Mouse (Mus musculus): ENCODE data around the gene Klk4. TPM values are rescaled to one million over a fixed set of nuclear protein-coding genes. Genes with fewer than 3 reads are reported as not detected.

Klk4 gene
- polyA plus RNA-seq, 2 experiments from 2014 or later, result not detected

DNA sequence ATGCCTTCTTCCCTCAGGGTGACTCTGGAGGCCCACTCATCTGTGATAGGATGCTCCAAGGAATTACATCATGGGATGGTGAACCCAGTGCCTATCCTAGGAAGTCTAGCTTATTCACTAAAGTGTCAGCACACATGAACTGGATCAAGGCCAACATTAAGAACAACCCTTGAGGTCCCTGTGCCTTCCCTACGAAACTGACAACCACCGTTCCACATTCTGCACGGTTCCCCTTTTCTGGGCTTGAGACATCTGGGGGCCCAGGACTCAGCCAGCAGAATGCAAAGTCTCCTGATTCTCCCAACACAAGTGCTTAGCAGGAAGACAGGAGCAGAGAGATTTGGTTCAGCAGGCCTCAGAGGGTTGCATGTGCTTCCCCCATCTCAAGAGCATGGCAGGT, 39.6 kb downstream of the Klk4 start:
- no peak for ATAC-seq

- no peak for ATAC-seq
Measured at GRCm38 (mm10) chr7:43921087-43921486, 40.1 kb downstream of the Klk4 start.

DNA sequence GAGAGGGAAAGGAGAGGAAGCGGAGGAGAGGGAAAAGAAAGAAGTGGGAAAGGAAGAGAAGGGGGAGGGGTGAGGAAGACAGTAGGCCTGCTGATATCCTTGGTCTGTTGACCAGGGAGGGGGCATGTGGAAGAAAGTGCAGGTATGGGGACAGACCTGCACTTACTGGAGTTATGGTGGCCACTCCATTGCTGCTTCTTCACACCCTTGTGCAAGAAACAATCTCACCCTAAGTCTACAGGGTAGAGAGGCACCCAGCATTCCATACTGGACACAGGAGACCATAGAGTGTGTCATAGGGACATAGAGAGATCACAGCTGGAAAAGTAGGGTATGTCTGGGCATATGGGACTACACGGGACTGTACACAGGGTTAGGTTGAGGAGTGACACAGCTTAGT, 41.0 kb downstream of the Klk4 start:
- no peak for ATAC-seq

DNA sequence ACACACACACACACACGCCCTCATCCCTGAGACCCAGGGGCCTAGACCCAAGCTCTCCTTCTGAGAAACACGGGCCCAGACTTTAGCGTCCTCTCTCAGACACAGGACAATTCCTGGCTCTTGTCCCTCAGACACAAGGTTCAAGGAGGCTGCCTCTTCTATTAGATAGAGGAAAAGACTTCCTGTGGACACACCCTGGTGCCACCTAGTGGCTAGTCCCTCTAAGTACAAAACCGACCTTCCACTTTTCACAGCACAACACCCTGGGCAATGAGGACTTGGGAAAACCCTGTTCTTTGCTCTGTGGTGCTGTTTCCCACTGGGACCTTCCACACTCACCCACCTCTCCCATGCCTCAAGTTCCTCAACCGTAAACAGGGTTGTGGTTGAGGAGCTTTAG, 45.0 kb downstream of the Klk4 start:
- no peak for ATAC-seq

- no peak for ATAC-seq
Measured at GRCm38 (mm10) chr7:43928521-43928920, 47.6 kb downstream of the Klk4 start.

- ATAC-seq, result no peak
Measured at GRCm38 (mm10) chr7:43932337-43932736, 51.4 kb downstream of the Klk4 start.

DNA sequence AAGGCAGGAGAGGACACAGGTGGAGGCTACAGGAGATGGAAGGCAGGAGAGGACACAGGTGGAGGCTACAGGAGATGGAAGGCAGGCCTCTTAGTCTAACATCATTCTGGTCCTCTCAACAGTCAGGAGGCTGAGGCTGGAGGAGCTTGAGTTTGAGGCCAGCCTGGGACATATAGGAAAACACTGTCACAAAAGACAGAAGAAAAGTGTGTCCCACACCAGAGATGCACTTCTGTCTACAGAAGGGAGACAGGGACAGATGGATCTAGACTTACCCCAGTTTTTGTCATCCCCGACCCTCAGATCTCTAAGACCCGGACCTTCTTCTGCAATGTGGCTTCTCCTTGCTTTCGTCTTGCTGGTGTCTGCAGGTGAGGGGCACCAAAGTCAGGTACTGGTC, 52.5 kb downstream of the Klk4 start, which contains the start of gene Klk15:
TSS of gene Klk15 (plus strand) at position 301 of the 400 bp plus-strand sequence.
- ATAC-seq, result no peak

DNA sequence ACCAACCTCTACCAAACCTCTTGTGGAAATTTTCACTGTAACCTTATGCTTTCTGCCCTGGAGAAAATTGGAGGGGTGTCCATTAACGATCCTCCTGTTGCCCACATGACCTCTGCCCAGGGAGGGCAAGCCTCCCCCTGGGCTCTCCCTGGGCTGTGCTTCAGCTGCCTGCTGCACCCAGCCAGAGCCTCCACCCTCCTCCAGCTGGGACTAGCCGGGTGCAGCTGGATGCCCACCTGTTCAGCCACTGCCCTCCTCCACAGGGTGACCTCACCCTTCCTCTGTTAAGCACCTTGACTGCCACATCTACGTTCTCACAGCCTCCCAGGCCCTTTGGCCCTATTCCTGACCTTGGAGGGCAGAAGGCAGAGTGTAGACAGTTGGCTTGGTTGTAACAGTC, 53.8 kb downstream of the Klk4 start:
- no peak for ATAC-seq

Other genes starting within 250 kb of the Klk4 start
- not detected for gene Ceacam18, start 246.5 kb upstream of the Klk4 start, polyA plus RNA-seq (2017; shearing (Covaris generic))
- 1 to 10 TPM in 1 of 2 experiments, under 1 TPM in 1; 0.28 to 1.3 TPM for gene Siglece, start 221.0 kb upstream of the Klk4 start, polyA plus RNA-seq (2017; shearing (Covaris generic))
- 1 to 10 TPM; 1.7 to 2.2 TPM for gene Ctu1, start 209.1 kb upstream of the Klk4 start, polyA plus RNA-seq (2017; shearing (Covaris generic))
- gene Klk14, start 190.7 kb upstream of the Klk4 start, polyA plus RNA-seq (2017; shearing (Covaris generic)), result not detected
- gene Klk13, start 168.6 kb upstream of the Klk4 start, polyA plus RNA-seq (2017; shearing (Covaris generic)), result not detected
- gene Klk12, start 112.3 kb upstream of the Klk4 start, polyA plus RNA-seq (2017; shearing (Covaris generic)), result not detected
- gene Klk11, start 106.6 kb upstream of the Klk4 start, polyA plus RNA-seq (2017; shearing (Covaris generic)), result 1 to 10 TPM in 1 of 2 experiments, not detected in 1; 1.0 TPM
- gene Klk10, start 100.1 kb upstream of the Klk4 start, polyA plus RNA-seq (2017; shearing (Covaris generic)), result under 1 TPM in 1 of 2 experiments, not detected in 1; 0.23 TPM
- not detected for gene Klk9, start 89.3 kb upstream of the Klk4 start, polyA plus RNA-seq (2017; shearing (Covaris generic))
- gene Klk8, start 83.6 kb upstream of the Klk4 start, polyA plus RNA-seq (2017; shearing (Covaris generic)), result 100 to 1,000 TPM; 136 to 138 TPM
- gene Klk7, start 69.9 kb upstream of the Klk4 start, polyA plus RNA-seq (2017; shearing (Covaris generic)), result under 1 TPM in 1 of 2 experiments, not detected in 1; 0.23 TPM
- not detected for gene Klk6, start 56.7 kb upstream of the Klk4 start, polyA plus RNA-seq (2017; shearing (Covaris generic))
- not detected for gene Klk5, start 39.2 kb upstream of the Klk4 start, polyA plus RNA-seq (2017; shearing (Covaris generic))
- not detected for gene Klk15, start 52.6 kb downstream of the Klk4 start, polyA plus RNA-seq (2017; shearing (Covaris generic))
- gene Klk1b8, start 69.5 kb downstream of the Klk4 start, polyA plus RNA-seq (2017; shearing (Covaris generic)), result not detected
- gene Klk1b1, start 85.6 kb downstream of the Klk4 start, polyA plus RNA-seq (2017; shearing (Covaris generic)), result not detected
- not detected for gene Klk1b9, start 94.9 kb downstream of the Klk4 start, polyA plus RNA-seq (2017; shearing (Covaris generic))
- not detected for gene Klk1b11, start 114.7 kb downstream of the Klk4 start, polyA plus RNA-seq (2017; shearing (Covaris generic))
- not detected for gene Klk1b26, start 131.0 kb downstream of the Klk4 start, polyA plus RNA-seq (2017; shearing (Covaris generic))
- 1 to 10 TPM; 1.7 to 5.7 TPM for gene Klk1b27, start 171.1 kb downstream of the Klk4 start, polyA plus RNA-seq (2017; shearing (Covaris generic))
- gene Klk1b21, start 221.2 kb downstream of the Klk4 start, polyA plus RNA-seq (2017; shearing (Covaris generic)), result not detected
- not detected for gene Klk1b22, start 231.5 kb downstream of the Klk4 start, polyA plus RNA-seq (2017; shearing (Covaris generic))